Mouse (Mus musculus) fibroblast of lung, adult 2 months (primary cell): ENCODE data around the gene Prdm2.

Experiments
- DNase-seq: peaks from one replicate; pipeline ENCODE4 v3.0.0-alpha.2; 2011; ENCODE audit warnings: low read depth

Prdm2 gene

DNA sequence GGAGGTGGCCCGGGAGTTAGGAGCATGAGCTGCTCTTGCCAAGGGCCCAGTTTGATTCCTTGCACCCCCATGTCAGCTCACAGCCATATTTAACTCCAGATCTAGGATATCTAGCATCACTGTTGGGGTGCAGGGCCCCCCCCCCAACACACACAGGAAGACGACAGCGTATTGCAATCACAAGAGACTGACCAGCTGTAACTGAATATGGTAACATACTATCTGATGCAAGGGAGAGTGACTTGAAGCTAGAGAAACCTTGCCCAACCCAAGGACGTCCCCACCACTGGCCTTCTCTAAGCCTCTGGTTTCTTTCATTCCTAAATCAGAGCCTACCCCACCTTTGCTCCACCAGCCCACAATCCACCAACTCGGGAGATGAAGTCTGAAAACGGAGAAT, 105.8 kb downstream of the Prdm2 start:
- no peak for DNase-seq

DNA sequence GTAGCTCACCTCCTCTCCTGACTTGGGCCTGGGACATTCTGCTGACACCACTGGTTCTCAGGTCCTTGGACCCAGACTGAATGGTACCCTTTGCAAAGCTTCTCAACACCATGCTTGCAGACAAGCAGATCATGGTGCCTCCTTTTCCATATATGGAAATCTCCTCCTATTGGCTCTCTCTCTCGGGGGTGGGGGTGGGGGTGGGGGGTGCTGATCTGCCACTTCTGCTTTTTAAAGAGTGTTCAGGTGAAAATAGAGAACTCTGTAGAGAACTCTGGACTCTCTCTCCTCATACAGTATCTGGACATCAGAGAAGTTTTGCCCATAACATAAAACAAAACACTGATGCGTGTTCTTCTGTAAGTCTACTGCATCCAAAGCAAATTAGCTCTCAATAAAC, 106.2 kb downstream of the Prdm2 start:
- DNase-seq: no peak

- DNase-seq: no peak
Observed at GRCm38 (mm10) chr4:143104739-143105138, 108.1 kb downstream of the Prdm2 start.

DNA sequence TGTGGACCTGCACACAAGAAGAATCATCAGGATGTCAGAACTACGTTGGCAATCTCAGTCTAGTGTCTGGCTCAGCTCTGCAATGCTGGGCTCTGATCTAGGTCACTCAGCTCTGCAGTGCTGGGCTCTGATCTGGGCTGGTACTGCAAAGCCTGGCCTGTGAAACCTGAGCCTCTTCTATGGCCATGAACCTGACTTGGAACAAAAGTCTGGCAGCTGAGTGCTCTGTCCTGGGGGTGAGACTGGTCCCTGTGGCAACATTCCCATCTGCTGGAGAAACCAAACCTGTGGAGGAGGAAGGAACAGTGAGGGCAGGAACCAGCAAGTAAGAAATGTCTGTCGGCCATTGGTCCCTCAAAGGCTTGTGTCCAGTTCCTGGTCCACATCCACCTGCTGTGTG, 109.0 kb downstream of the Prdm2 start:
- no peak for DNase-seq

DNA sequence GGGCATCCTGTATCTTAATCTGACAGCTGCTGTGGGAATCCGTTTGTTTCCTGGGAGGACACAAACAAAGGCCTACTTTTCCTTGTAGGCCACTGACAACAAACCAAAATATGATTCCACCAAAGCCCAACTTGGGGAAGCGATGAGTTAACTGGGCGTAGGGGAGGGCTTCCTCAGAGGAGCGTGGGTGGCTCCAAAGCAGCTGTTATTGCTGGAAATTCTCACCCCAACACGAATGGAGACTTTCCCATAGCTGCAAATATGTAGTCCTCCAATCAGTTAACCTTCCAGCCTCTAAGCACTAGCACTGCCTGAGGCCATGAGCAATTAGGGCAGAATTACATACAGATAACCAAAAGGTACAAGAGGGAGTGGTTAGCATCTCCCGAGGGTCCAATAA, 112.6 kb downstream of the Prdm2 start:
- no peak for DNase-seq

DNA sequence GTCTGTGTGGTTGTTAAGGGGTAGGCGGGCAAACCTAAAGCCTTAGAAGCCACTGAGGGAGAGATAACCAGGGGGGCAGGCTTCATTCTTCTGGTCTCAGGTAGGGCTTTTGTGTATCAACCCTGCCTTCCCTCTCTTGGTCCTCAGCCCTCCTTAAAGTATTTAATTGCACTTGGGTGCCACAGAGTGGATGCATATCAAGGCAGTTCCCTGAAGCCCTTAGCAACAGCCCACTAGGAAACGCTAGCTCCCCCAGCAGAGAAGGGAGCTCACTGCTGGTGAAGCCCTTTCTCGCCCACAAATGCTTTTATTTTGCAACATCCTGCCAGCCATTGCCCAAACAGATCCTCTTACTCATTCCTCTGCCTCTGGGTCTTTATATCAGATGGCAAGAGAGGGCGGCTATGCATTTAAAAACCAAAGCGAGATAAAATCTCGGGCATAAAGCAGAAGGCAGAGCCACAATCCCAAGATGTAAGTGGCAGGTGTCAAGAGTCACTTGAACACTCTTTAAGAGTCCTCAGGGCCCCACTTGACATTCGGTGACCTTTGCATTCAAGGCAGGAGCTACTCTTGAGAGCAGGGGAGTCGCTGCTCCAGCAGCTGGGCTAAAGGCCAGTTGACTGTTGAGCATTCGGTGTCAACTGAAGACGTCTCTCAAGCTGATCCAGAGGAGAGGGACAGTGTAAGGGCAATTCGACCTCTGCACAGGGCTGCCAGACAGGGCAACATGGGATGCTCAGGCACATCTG, 113.3 kb downstream of the Prdm2 start:
- DNase-seq: no peak

GRCm38 (mm10) chr4:143092082-143092701, 120.6 kb downstream of the Prdm2 start:
- DNase-seq: no peak

- DNase-seq: no peak
Observed at GRCm38 (mm10) chr4:143090551-143090950, 122.2 kb downstream of the Prdm2 start.

DNA sequence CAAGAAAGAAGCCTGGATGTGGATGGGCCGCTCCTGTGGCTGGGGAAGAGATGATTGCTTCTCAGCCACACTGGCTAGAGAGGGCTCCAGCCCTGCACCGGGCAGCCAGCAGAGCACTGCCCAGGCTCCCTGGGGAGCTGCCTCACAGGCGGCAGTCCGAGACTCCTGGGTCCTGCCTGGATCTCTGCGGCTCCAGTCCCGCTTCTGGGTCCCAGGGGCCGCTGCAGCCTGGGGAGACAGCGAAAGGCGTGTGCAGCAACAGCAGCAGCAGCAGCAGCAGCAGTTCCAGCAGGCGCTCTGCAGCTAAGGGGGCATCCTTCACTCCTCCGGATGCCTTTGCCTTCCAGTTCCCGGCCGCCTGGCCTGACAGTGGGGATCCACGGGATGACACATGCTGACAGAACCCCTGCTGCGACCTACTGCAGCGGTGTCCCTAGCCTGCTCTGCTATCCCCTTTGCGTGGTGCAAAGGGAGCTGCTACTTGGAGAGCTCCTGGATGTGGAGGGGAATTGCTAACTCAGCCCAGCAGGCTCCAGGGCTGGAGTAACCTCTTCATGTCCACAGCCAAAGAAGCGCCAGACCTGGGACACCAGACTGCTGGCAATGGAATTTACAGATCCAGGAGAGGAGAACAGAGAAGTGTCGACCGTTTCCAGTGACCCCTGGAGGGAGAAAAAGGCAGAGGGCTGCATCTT, 138.6 kb downstream of the Prdm2 start:
- no peak for DNase-seq

- DNase-seq: no peak
Observed at GRCm38 (mm10) chr4:143071791-143072190, 141.0 kb downstream of the Prdm2 start.

- no peak for DNase-seq
Observed at GRCm38 (mm10) chr4:143067006-143067405, 145.8 kb downstream of the Prdm2 start.

- DNase-seq: no peak
Observed at GRCm38 (mm10) chr4:143058765-143059344, 153.9 kb downstream of the Prdm2 start.
